Mouse (Mus musculus) megakaryocyte, embryonic 14.5 days (primary cell): Measurements from ENCODE around the gene Esd.

Experiments used
- FLI1 ChIP-seq: IDR thresholded peaks from 2 replicates; pipeline ENCODE4 v1.6.1; 2012; ENCODE audit warnings: low read length, inconsistent platforms, mixed read lengths
- GATA1 ChIP-seq: IDR thresholded peaks from 3 replicates; pipeline ENCODE4 v1.6.1; 2012; ENCODE audit warnings: mixed read lengths, low read length, inconsistent platforms, borderline replicate concordance

- TF ChIP-seq GATA1 (no peak), FLI1 (no peak)
These were observed 4.8 kb downstream of the Esd start for GRCm38 (mm10) chr14:74736850-74737249.
